Mouse (Mus musculus) layer of hippocampus, adult 9-11 months (tissue): ENCODE measurements at regions not wholly inside any gene's neighbourhood (a gene's known extent, or its start where the extent isn't known, plus 50 kb on each side); places are given as distances from the start of the nearest gene placed in this dataset.

ENCODE experiments used
- DNase-seq: peaks from one replicate; pipeline ENCODE4 v3.0.0; 2022

GRCm38 (mm10) chr2:117036197-117036872 is 84.8 kb upstream of the Spred1 start:
- no peak for DNase-seq

DNA sequence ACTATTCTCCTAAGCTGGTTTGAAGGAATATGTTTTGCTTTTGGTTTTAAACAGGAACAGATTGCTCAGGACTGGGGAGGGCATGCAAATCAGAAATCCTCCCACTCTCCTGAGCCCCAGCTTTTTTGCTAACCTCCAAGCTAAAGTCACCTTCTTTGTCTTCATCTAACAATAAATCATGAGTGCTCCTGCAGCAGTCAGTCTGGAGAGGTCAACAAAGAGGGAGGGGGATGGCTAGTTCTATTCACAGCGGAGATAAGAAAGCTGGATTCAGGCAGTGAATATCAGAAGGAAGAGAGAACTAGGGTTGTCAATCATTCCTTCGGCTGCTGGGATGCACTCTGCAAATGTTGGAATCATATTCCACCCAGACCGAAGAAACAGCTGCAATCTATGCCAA is 81.0 kb upstream of the Spred1 start:
- no peak for DNase-seq

- DNase-seq: no peak
Measured at GRCm38 (mm10) chr2:117043831-117044230, 77.3 kb upstream of the Spred1 start.

DNA sequence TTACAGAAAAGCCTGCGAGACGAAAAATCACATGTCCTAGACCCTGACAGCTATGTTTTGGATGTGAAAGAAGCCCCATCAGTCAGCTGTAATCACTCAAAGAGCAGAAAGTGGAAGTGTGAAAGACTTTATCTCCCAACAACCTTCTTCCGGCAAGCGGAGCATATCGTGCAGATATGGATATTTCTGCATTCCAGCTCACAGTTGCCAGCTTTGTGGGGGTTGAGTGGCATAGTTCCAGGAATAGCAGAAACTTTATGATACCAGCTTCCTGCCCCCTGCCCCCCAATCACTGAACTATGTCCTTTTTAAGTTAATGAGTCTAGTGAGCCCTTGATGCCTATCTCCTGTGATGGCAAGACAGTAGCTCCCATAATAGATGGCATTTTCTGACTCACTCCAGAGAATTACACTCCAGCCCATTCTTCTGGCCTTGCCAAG is 72.9 kb upstream of the Spred1 start:
- no peak for DNase-seq

DNA sequence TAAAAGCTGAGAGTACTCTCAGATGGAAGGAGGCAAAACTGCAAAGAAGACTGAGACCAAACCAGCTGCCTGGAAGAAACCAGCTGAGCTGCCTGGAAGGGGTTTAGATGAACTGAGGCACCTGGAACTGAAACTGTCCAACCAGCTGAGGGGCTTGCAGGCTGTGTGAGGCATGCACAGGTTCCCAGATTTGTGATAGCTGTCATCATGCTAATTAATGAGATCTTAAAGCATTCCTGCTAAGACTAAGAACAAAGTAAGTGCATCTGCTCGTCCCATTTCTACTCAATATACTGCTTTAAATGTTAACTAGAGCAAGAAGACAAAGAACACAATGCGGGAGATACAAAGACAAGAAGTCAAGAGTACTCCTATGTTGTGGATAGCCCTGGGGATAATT is 71.1 kb upstream of the Spred1 start:
- no peak for DNase-seq

DNA sequence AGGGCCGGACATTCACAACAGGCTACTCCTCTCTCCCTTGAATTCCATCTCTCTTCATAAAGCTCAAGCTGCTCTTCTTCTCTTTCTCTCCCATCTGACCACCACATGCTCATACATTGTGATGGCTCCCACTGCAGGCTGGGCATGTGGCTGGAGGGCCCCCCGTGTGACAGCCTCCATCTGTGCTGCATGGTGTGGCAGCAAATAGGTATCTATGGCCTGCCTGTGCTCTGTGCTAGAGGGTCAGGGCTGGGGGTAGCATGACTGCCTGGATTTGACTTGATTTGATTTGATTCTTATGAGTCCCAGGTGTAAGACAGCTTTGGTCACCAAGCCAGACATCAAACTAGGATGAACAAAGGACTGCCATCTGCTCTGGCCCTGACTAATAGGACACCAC is 57.0 kb upstream of the Spred1 start:
- no peak for DNase-seq

DNA sequence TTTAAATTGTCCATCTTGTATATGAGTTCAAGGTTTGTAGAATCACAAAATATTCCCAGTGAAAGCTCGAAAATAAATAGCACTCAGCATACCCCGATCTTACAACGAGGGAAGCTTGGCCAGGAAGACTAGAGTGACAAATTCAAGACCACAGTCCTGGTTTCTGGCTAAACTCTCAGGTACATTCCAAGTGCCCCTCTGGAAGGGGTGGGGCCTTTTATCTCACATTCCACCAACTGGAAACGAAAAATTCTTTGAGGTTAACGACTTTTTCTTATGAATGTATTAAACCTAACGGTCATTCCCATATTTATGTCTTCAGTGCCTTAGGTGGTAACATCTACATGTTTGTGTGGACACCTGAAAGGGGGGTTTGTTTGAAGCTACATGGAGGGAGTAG is 50.8 kb upstream of the Spred1 start:
- DNase-seq: no peak

DNA sequence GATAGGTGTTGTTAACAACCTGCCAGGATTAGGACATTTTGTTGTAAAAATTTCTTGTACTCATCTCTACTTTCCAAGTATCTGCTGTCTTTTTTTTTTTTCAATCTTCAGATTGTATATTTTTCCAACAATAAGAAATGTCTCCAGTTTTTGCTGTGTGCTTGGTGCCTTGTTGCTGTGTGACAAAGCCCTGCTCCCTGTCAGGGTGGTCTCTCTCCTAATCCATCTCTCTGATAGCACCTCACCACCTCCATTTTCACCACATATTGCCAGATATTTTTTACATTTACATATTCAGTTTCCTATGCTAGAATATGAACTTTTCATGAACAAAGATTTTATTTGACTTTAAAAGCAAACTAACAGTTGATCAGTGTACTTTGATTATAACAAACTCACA is 50.1 kb upstream of the Spred1 start:
- DNase-seq: no peak
